Mouse (Mus musculus): ENCODE measurements around the gene Tmem147. TPM values are rescaled to one million over a fixed set of nuclear protein-coding genes. Genes with fewer than 3 reads are reported as not detected.

The Tmem147 gene
- polyA plus RNA-seq, 1 experiment, result 168 TPM

DNA sequence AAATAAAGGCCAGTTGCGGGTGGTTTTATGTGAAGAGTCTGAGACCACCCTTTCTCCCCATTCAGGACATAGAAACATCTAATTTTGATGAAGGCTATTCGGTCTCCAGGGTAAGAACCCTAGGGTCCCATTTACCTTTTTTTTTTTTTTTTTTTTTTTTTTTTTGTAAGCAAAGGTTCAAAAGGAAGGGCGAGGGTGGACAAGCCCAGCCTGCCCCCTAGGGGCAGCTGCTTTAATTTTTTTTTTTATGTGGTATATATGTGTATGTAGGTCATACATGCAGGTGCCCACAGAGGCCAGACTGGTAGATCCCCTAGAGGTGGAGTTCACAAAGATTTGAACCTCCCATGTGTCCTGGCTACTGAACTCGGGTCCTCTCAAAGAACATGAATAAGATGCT lies 37.1 kb upstream of the Tmem147 start:
- Histone ChIP-seq H3K79me2 (ENCODE audit: control insufficient read depth, insufficient read depth) (no peaks in the 10 kb centered on the region), H3K27me3 (ENCODE audit: control insufficient read depth, insufficient read depth, insufficient read length) (peaks cover 33% of the 10 kb centered on the region), H3K36me3 (ENCODE audit: control insufficient read depth, insufficient read depth) (no peaks in the 10 kb centered on the region), H3K79me3 (ENCODE audit: low read depth) (no peaks in the 10 kb centered on the region), H3ac (ENCODE audit: control insufficient read depth, insufficient read length, low read depth) (no peak overlapping the region), H3K4me3 (ENCODE audit: insufficient read depth, poor library complexity, severe bottlenecking) (no peak overlapping the region)
- no peak for TF ChIP-seq CEBPB (IDR thresholded peaks at IDR 0.05; ENCODE audit: low read depth)
- TF ChIP-seq MAX (IDR thresholded peaks at IDR 0.05), result no peak
- no peak for TF ChIP-seq USF1 (IDR thresholded peaks at IDR 0.05; ENCODE audit: low read depth)
- TF ChIP-seq MYOD1 (IDR thresholded peaks at IDR 0.05; ENCODE audit: control insufficient read depth, insufficient read length, low read depth), result no peak
- no peak for TF ChIP-seq CTCF (IDR thresholded peaks at IDR 0.05; ENCODE audit: control insufficient read depth, insufficient read depth, insufficient read length)
- TF ChIP-seq MYOG (IDR thresholded peaks at IDR 0.05; ENCODE audit: control insufficient read depth, extremely low read depth, insufficient read length), result no peak
- no peak for TF ChIP-seq FOSL1 (IDR thresholded peaks at IDR 0.05; ENCODE audit: insufficient read depth, low read length, poor library complexity, severe bottlenecking)

DNA sequence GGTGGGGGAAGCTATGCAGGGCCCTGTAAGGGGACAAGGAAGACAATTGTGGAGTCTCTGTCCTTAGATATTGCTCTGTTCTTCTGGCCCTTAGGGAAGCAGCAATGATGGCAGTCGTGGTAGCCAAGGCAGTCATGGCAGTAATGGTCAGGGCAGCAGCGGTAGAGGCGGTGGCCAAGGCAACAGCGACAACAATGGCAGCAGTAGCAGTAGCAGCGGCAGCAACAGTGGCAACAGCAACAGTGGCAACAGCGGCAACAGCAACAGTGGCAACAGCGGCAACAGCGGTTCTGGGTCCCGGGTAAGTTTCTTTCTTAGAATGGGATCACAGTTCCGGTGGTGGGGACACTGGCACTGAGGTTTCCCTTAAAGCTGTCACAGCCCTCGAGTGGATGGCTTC lies 35.8 kb upstream of the Tmem147 start:
- Histone ChIP-seq H3K27me3 (ENCODE audit: control insufficient read depth, insufficient read depth, insufficient read length) (peaks cover 33% of the 10 kb centered on the region), H3ac (ENCODE audit: control insufficient read depth, insufficient read length, low read depth) (no peak overlapping the region), H3K4me3 (ENCODE audit: insufficient read depth, poor library complexity, severe bottlenecking) (no peak overlapping the region), H3K36me3 (ENCODE audit: control insufficient read depth, insufficient read depth) (no peaks in the 10 kb centered on the region), H3K79me2 (ENCODE audit: control insufficient read depth, insufficient read depth) (no peaks in the 10 kb centered on the region), H3K79me3 (ENCODE audit: low read depth) (no peaks in the 10 kb centered on the region)
- TF ChIP-seq MAX (IDR thresholded peaks at IDR 0.05), result no peak

DNA sequence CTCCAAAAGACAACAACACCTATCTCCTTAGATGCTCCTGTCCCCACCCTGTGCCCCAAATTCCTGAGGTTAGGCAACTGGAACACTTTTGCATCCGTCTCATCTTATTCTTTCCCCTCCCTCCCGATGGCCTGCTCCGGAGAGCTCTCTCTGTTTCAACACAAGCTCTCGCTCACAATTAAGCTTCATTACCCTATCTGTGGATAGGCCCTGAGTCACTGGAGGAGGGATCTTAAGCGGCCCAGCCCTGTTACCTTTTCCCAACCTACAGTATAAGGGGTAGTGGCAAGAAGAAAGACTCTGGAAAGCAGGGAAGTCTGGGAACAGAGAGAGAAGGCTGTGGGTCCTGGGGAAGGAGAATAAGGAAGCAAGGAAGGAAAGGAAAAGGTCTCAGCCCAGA lies 34.1 kb upstream of the Tmem147 start, which contains the start of gene Dmkn:
TSS of gene Dmkn (plus strand) at position 301 of the 400 bp plus-strand sequence.
- no peaks in the 10 kb centered on the region for H3K79me3 ChIP-seq (ENCODE audit: low read depth)
- H3K79me2 ChIP-seq (ENCODE audit: control insufficient read depth, insufficient read depth), result no peaks in the 10 kb centered on the region
- H3K27me3 ChIP-seq (ENCODE audit: control insufficient read depth, insufficient read depth, insufficient read length), result peaks cover 33% of the 10 kb centered on the region
- H3ac ChIP-seq (ENCODE audit: control insufficient read depth, insufficient read length, low read depth), result no peak within 1 kb of the TSS
- H3K36me3 ChIP-seq (ENCODE audit: control insufficient read depth, insufficient read depth), result no peaks in the 10 kb centered on the region
- TF ChIP-seq FOSL1 (IDR thresholded peaks at IDR 0.05; ENCODE audit: insufficient read depth, low read length, poor library complexity, severe bottlenecking) (no peak), CTCF (IDR thresholded peaks at IDR 0.05; ENCODE audit: control insufficient read depth, insufficient read depth, insufficient read length) (no peak), MAX (IDR thresholded peaks at IDR 0.05) (no peak), CEBPB (IDR thresholded peaks at IDR 0.05; ENCODE audit: low read depth) (no peak), USF1 (IDR thresholded peaks at IDR 0.05; ENCODE audit: low read depth) (no peak), MYOD1 (IDR thresholded peaks at IDR 0.05; ENCODE audit: control insufficient read depth, insufficient read length, low read depth) (no peak), MYOG (IDR thresholded peaks at IDR 0.05; ENCODE audit: control insufficient read depth, extremely low read depth, insufficient read length) (no peak)
- H3K4me3 ChIP-seq (ENCODE audit: insufficient read depth, poor library complexity, severe bottlenecking), result no peak within 1 kb of the TSS

DNA sequence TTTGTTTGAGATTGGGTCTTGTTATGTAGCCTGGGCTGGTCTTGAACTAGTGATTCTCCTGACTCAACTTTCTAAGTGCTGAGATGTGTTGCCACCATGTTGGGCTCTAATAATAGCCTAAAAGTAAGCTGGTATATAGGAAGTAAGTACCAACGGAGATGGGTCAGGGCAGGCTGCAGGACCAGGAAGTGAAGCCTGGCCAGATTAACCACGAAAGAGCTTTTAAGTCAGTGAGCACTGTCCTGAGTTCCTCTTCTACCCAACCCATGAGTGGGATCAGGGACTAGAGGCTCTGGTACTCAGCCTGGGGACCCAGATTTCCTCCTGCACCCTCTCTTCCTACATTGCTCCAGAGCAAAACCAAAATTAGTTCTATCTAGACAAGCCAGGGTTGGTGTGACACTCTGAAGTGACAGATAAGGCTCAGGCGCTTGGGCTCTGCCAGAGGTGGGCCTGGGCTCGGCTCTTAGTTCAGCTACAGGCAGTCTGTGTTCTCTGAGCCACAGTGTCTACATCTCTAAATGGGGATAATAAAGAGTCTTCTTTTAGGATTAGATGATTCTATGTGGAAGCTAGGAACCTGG lies 32.5 kb upstream of the Tmem147 start:
- H3K27me3 ChIP-seq (ENCODE audit: control insufficient read depth, insufficient read depth, insufficient read length), result peaks cover 33% of the 10 kb centered on the region
- no peak overlapping the region for H3ac ChIP-seq (ENCODE audit: control insufficient read depth, insufficient read length, low read depth)
- no peaks in the 10 kb centered on the region for H3K79me3 ChIP-seq (ENCODE audit: low read depth)
- no peaks in the 10 kb centered on the region for H3K36me3 ChIP-seq (ENCODE audit: control insufficient read depth, insufficient read depth)
- TF ChIP-seq FOSL1 (IDR thresholded peaks at IDR 0.05; ENCODE audit: insufficient read depth, low read length, poor library complexity, severe bottlenecking), result no peak
- TF ChIP-seq USF1 (IDR thresholded peaks at IDR 0.05; ENCODE audit: low read depth), result no peak
- no peak for TF ChIP-seq CTCF (IDR thresholded peaks at IDR 0.05; ENCODE audit: control insufficient read depth, insufficient read depth, insufficient read length)
- TF ChIP-seq MYOD1 (IDR thresholded peaks at IDR 0.05; ENCODE audit: control insufficient read depth, insufficient read length, low read depth), result no peak
- no peak for TF ChIP-seq MYOG (IDR thresholded peaks at IDR 0.05; ENCODE audit: control insufficient read depth, extremely low read depth, insufficient read length)
- TF ChIP-seq MAX (IDR thresholded peaks at IDR 0.05), result no peak
- TF ChIP-seq CEBPB (IDR thresholded peaks at IDR 0.05; ENCODE audit: low read depth), result no peak
- H3K4me3 ChIP-seq (ENCODE audit: insufficient read depth, poor library complexity, severe bottlenecking), result no peak overlapping the region
- H3K79me2 ChIP-seq (ENCODE audit: control insufficient read depth, insufficient read depth), result no peaks in the 10 kb centered on the region

DNA sequence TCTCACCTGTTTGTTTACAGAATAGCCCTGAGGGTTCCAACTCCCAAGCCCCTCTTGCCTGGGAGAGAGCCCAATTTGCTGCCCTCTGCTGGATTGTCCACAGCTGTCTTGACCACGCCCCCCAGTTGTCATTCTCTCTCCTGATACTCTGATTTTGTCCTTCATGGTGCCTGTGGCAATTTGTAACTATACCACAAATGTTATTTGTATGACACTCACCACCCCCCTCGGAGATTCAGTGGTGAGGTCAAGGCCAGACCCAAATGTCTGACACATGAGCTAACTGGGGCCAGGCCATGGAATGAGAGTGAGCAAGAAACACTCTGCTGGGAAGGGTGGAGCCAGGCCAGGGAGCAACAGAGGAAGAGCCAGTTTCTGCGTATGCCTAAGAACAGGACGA lies 29.5 kb upstream of the Tmem147 start:
- Histone ChIP-seq H3K79me3 (ENCODE audit: low read depth) (no peaks in the 10 kb centered on the region), H3K27me3 (ENCODE audit: control insufficient read depth, insufficient read depth, insufficient read length) (peaks cover 14% of the 10 kb centered on the region), H3K79me2 (ENCODE audit: control insufficient read depth, insufficient read depth) (no peaks in the 10 kb centered on the region), H3ac (ENCODE audit: control insufficient read depth, insufficient read length, low read depth) (no peak overlapping the region), H3K36me3 (ENCODE audit: control insufficient read depth, insufficient read depth) (no peaks in the 10 kb centered on the region), H3K4me3 (ENCODE audit: insufficient read depth, poor library complexity, severe bottlenecking) (no peak overlapping the region)
- TF ChIP-seq MYOG (IDR thresholded peaks at IDR 0.05; ENCODE audit: control insufficient read depth, extremely low read depth, insufficient read length), result no peak
- TF ChIP-seq CEBPB (IDR thresholded peaks at IDR 0.05; ENCODE audit: low read depth), result no peak
- no peak for TF ChIP-seq MYOD1 (IDR thresholded peaks at IDR 0.05; ENCODE audit: control insufficient read depth, insufficient read length, low read depth)
- no peak for TF ChIP-seq USF1 (IDR thresholded peaks at IDR 0.05; ENCODE audit: low read depth)
- TF ChIP-seq MAX (IDR thresholded peaks at IDR 0.05), result no peak
- TF ChIP-seq CTCF (IDR thresholded peaks at IDR 0.05; ENCODE audit: control insufficient read depth, insufficient read depth, insufficient read length), result no peak
- TF ChIP-seq FOSL1 (IDR thresholded peaks at IDR 0.05; ENCODE audit: insufficient read depth, low read length, poor library complexity, severe bottlenecking), result no peak

DNA sequence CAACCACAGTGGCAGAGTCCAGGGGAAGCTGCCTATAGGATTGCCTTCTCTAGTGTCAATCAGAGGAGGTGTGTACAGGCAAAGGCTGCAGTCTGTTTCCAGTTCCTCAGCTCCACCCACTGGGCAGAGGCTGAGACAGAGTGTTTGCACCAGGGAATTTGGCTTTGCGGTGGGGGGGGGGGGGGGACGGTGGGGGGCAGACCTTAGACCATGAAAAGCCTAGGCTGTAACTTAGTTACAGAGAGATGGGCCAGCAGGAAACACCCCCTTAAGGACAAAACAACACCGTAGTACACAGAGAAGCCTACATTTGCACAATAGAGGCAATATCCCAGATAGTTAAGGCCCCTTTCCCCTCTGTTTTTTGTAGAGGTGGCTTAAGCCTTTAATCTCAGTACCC lies 27.7 kb upstream of the Tmem147 start:
- Histone ChIP-seq H3K79me3 (ENCODE audit: low read depth) (no peaks in the 10 kb centered on the region), H3K79me2 (ENCODE audit: control insufficient read depth, insufficient read depth) (no peaks in the 10 kb centered on the region), H3K4me3 (ENCODE audit: insufficient read depth, poor library complexity, severe bottlenecking) (no peak overlapping the region), H3ac (ENCODE audit: control insufficient read depth, insufficient read length, low read depth) (no peak overlapping the region), H3K36me3 (ENCODE audit: control insufficient read depth, insufficient read depth) (no peaks in the 10 kb centered on the region), H3K27me3 (ENCODE audit: control insufficient read depth, insufficient read depth, insufficient read length) (no peaks in the 10 kb centered on the region)
- TF ChIP-seq USF1 (IDR thresholded peaks at IDR 0.05; ENCODE audit: low read depth) (no peak), MYOD1 (IDR thresholded peaks at IDR 0.05; ENCODE audit: control insufficient read depth, insufficient read length, low read depth) (no peak), MAX (IDR thresholded peaks at IDR 0.05) (no peak), FOSL1 (IDR thresholded peaks at IDR 0.05; ENCODE audit: insufficient read depth, low read length, poor library complexity, severe bottlenecking) (no peak), CTCF (IDR thresholded peaks at IDR 0.05; ENCODE audit: control insufficient read depth, insufficient read depth, insufficient read length) (no peak), CEBPB (IDR thresholded peaks at IDR 0.05; ENCODE audit: low read depth) (no peak), MYOG (IDR thresholded peaks at IDR 0.05; ENCODE audit: control insufficient read depth, extremely low read depth, insufficient read length) (no peak)
